Mouse (Mus musculus) cortical plate, adult 2 months (tissue): Measurements from ENCODE around the gene Zfp553.

ENCODE experiments used
- CTCF ChIP-seq: fragments of 200-500 bp; IDR thresholded peaks from 2 replicates; pipeline ENCODE4 v1.5.1; 2011; ENCODE audit warnings: mild to moderate bottlenecking, control low read depth, low read length; ENCODE audit not compliant: insufficient read depth; ENCODE audit errors: extremely low read depth
- POLR2A ChIP-seq: fragments of 200-500 bp; IDR thresholded peaks from 2 replicates; pipeline ENCODE4 v1.6.1; 2011; ENCODE audit warnings: mild to moderate bottlenecking, low read length, control low read depth; ENCODE audit not compliant: insufficient read depth; ENCODE audit errors: extremely low read depth

DNA sequence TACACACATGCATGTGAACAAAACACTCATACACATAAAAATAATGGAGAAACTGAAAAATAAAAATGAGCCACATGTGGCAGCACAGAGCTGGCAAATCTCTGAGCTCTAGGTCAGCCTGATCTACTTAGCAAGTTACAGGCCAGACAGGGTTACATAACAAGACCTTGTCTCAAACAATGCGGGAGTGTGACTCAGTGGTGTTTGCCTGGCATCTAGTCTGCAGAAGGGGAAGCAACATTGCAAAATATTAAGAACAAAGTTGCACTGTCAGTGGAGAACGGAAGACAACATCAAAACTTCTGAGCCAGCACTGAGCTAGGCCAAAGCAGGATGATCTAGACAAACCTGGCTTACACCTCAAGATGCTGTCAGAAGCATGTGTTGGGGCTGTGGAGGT, 37.4 kb downstream of the Zfp553 start:
- TF ChIP-seq CTCF (no peak), POLR2A (no peak)
